Mouse (Mus musculus) CD8-positive naive resting alpha-beta T cell, adult 57 days (primary cell): ENCODE data around the gene Egr2. TPM values are rescaled to one million over a fixed set of nuclear protein-coding genes. Genes with fewer than 3 reads are reported as not detected.

Source experiments
- total RNA-seq: library from RNA; stranded (reverse); gene quantifications from one replicate; pipeline ENCODE4 v1.2.4, GENCODE M21; 2023

The Egr2 gene
- total RNA-seq: 22.0 TPM

DNA sequence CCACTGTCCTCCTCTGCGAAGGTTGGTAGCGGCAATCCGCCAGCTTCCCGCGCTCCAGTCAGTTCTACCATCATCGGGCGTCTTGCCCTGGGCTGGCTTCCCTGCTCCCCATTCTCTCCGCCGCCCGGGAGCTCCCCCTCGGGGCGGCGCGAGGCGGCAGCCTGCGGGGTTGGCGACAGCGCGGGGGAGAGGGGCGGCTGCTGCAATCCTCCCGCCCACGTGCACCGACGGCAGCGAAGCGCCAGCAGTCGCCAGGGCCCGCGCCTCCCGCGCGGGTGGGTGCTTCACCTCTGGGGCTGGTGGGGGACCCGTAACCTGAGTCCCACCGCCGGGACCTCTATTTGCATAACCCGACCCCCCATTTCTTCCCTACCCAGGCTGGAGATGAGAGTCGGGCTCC, at the start of gene Egr2:
TSS of gene Egr2 (plus strand) at position 220 of the 400 bp plus-strand sequence.

DNA sequence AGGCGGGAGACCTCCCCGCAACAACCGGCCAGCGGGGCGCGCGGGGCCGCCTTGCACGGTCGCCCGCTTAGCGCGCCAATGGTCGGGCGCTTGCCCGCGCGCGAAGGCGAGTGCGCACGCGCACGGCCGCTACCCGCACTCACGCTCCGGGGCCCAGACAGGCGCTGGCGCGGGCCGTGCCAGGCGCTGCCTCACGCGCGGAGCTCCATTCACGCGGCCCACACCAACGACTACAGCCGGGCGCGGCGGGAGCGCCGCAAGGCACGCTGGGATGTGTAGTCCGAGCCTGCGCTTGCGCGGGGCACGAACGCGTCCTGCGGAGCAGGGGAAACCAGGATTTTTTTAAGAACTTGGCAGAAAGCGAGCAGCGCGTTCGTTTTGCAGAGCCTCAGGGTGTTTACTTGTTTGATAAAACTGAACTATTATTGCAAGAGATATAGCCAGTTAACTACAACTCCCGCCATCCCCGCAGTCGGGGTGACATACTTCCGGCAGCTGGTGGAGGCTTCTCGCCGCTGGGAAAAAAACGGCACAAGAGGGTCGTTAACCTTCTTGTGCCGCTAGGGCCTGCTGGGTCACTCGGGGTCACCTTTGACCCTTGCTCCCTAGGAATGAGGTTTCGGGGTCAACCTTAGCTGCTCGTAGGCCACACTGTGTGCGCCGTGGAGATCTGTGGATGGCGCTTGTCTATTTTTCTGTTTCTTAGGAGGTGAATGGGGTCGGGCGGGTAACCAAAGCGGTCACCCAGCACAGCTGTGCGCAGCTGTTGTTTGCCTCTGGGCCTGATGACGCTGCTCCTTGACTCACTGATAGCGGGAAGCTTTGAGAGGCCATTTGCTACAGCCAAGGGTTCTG, 13.8 kb downstream of the Egr2 start, which contains the start of gene Ado:
TSS of gene Ado (minus strand) at position 79 of the 855 bp plus-strand sequence.

Other genes with a start within 250 kb of the Egr2 start
- gene Ado, start 13.5 kb downstream of the Egr2 start, total RNA-seq: 13.8 TPM